Mouse (Mus musculus): ENCODE measurements around the gene Gm10424. TPM values are rescaled to one million over a fixed set of nuclear protein-coding genes. Genes with fewer than 3 reads are reported as not detected.
"Not testable (repeated sequence)": the region's sequence is repeated elsewhere in the genome, so short reads cannot be mapped to it uniquely, and the experiment has no call there.

The Gm10424 gene
- polyA plus RNA-seq (2012; rRNA removed), result not detected in 2 replicates

GRCm38 (mm10) chr5:95272668-95273067, at the start of gene Gm10424:
TSS of gene Gm10424 (minus strand) at chr5:95272768.
- DNase-seq (ENCODE audit: extremely low spot score in 1 of 2, low spot score in 1 of 2), result not testable (repeated sequence)

GRCm38 (mm10) chr5:95305611-95306010, 33.0 kb upstream of the Gm10424 start, which contains the start of gene Gm3259:
TSS of gene Gm3259 (plus strand) at chr5:95305911.
- DNase-seq (ENCODE audit: extremely low spot score in 1 of 2, low spot score in 1 of 2), result not testable (repeated sequence)

Other genes starting within 250 kb of the Gm10424 start
- gene Gm7942, start 165.8 kb downstream of the Gm10424 start, polyA plus RNA-seq (2012; rRNA removed), result not detected in 2 replicates
- not detected in 2 replicates for gene Gm16513, start 90.1 kb downstream of the Gm10424 start, polyA plus RNA-seq (2012; rRNA removed)
- not detected in 2 replicates for gene Gm3259, start 33.1 kb upstream of the Gm10424 start, polyA plus RNA-seq (2012; rRNA removed)
- gene D5Ertd577e, start 184.0 kb upstream of the Gm10424 start, polyA plus RNA-seq (2012; rRNA removed), result not detected in 2 replicates
- gene Gm3286, start 238.0 kb upstream of the Gm10424 start, polyA plus RNA-seq (2012; rRNA removed), result not detected in 2 replicates

All from frontal cortex, adult 2 months (tissue).